33 mouse cellular contexts compared by ENCODE assay signal in genomic region chr3:55106051-55106450, GRCm38 (mm10). TPM values are rescaled to one million over a fixed set of nuclear protein-coding genes. Genes with fewer than 3 reads are reported as not detected.
DNase-seq lines count a peak whose midpoint lies in the region; ATAC-seq and TF ChIP-seq lines count a peak whose summit lies in the region.
"Had no signal": no experiment of that assay in that cellular context is flagged by ENCODE, and none has a peak within 500 bp of the region (broad histone marks: within the 10 kb centered on the region; RNA-seq: fewer than 3 reads in every experiment).

No protein-coding gene starts in this region.

- no peak overlapping the region for H3K4me3 ChIP-seq in forebrain, postnatal 0 days (ENCODE audit: low read depth, low read length)
- no peak overlapping the region for H3K4me3 ChIP-seq in forebrain, embryonic 11.5 days (ENCODE audit: low read depth, low read length)
- no peak overlapping the region for H3K4me3 ChIP-seq in kidney, embryonic 16.5 days (ENCODE audit: low read length)
- H3K4me3 ChIP-seq in midbrain, embryonic 14.5 days (replicated peaks; ENCODE audit: low read depth, low read length), result no peak overlapping the region
- H3K4me3 ChIP-seq in midbrain, embryonic 13.5 days (replicated peaks), result no peak overlapping the region
- H3K4me3 ChIP-seq: hindbrain, embryonic 10.5 days; hindbrain, embryonic 15.5 days; neural tube, embryonic 15.5 days; stomach, embryonic 15.5 days had no signal

- WGBS in forebrain, postnatal 0 days, result 75% methylated on average over 17 of the region's 17 CpGs
- 92% methylated on average over 17 of the region's 17 CpGs for WGBS in forebrain, embryonic 11.5 days
- 87% methylated on average over 17 of the region's 17 CpGs for WGBS in kidney, embryonic 16.5 days
- WGBS in midbrain, embryonic 14.5 days, result 76% methylated on average over 17 of the region's 17 CpGs
- WGBS in midbrain, embryonic 13.5 days, result 86% methylated on average over 17 of the region's 17 CpGs

- no peak overlapping the region for H3K4me2 ChIP-seq in forebrain, postnatal 0 days (ENCODE audit: low read depth)
- H3K4me2 ChIP-seq in forebrain, embryonic 11.5 days (ENCODE audit: low read depth, low read length, severe bottlenecking), result no peak overlapping the region
- H3K4me2 ChIP-seq in kidney, embryonic 16.5 days (replicated peaks; ENCODE audit: low read depth, low read length), result no peak overlapping the region
- H3K4me2 ChIP-seq in midbrain, embryonic 14.5 days (ENCODE audit: low read length), result no peak overlapping the region
- no peak overlapping the region for H3K4me2 ChIP-seq in midbrain, embryonic 13.5 days (replicated peaks)
- H3K4me2 ChIP-seq: hindbrain, embryonic 15.5 days; neural tube, embryonic 15.5 days; stomach, embryonic 15.5 days had no signal

- DNase-seq in forebrain, postnatal 0 days, result peak; percentile 32
- DNase-seq in forebrain, embryonic 11.5 days (ENCODE audit: low spot score), result no peak
- no peak for DNase-seq in kidney, postnatal 4 days
- peak; percentile 31 for DNase-seq in midbrain, embryonic 14.5 days
- peak; percentile 57 for DNase-seq in brain, embryonic 14.5 days (ENCODE audit: low read depth)
- no peak for DNase-seq in ovary, postnatal 36 days (ENCODE audit: low spot score)
- DNase-seq: cerebellum, adult 8-10 months; cerebellum, postnatal 36 days; heart, postnatal 14 days; liver; lung, adult 2 months; lung, postnatal 10 days; right cerebral cortex, postnatal 14 days; thymus, adult 18-20 months; thymus, postnatal 36 days had no signal

- TF ChIP-seq CTCF in forebrain, postnatal 0 days (IDR thresholded peaks at IDR 0.05; ENCODE audit: low read depth), result no peak
- TF ChIP-seq CTCF in brain, embryonic 14.5 days (IDR thresholded peaks at IDR 0.05; ENCODE audit: borderline replicate concordance, extremely low read depth, insufficient read depth, insufficient read length), result no peak

- no peaks in the 10 kb centered on the region for H3K9me3 ChIP-seq in forebrain, postnatal 0 days (ENCODE audit: low read length)
- no peaks in the 10 kb centered on the region for H3K9me3 ChIP-seq in forebrain, embryonic 11.5 days (ENCODE audit: control insufficient read depth, low read length)
- H3K9me3 ChIP-seq in kidney, embryonic 16.5 days (ENCODE audit: low read length), result no peaks in the 10 kb centered on the region
- H3K9me3 ChIP-seq in midbrain, embryonic 14.5 days (ENCODE audit: control insufficient read depth, low read length), result no peaks in the 10 kb centered on the region
- H3K9me3 ChIP-seq in midbrain, embryonic 13.5 days, result no peaks in the 10 kb centered on the region; the same call in 1 of the 2 replicates
- H3K9me3 ChIP-seq: hindbrain, embryonic 10.5 days; hindbrain, embryonic 15.5 days; neural tube, embryonic 15.5 days; stomach, embryonic 15.5 days had no signal

- H3K4me1 ChIP-seq in forebrain, postnatal 0 days (ENCODE audit: insufficient read depth), result no peaks in the 10 kb centered on the region
- H3K4me1 ChIP-seq in forebrain, embryonic 11.5 days (replicated peaks; ENCODE audit: control insufficient read depth, insufficient read depth, low read length), result no peaks in the 10 kb centered on the region
- no peaks in the 10 kb centered on the region for H3K4me1 ChIP-seq in kidney, embryonic 16.5 days (ENCODE audit: insufficient read depth, low read length)
- H3K4me1 ChIP-seq in midbrain, embryonic 14.5 days (ENCODE audit: control insufficient read depth, insufficient read depth, low read length), result no peaks in the 10 kb centered on the region
- no peaks in the 10 kb centered on the region for H3K4me1 ChIP-seq in midbrain, embryonic 13.5 days (replicated peaks)
- H3K4me1 ChIP-seq: hindbrain, embryonic 10.5 days; hindbrain, embryonic 15.5 days; neural tube, embryonic 15.5 days; stomach, embryonic 15.5 days had no signal

- ATAC-seq in forebrain, postnatal 0 days, result peak; percentile 84
- no peak for ATAC-seq in forebrain, embryonic 11.5 days (replicated peaks; ENCODE audit: low FRiP score)
- ATAC-seq in kidney, embryonic 16.5 days (ENCODE audit: low FRiP score, low TSS enrichment), result no peak
- no peak for ATAC-seq in midbrain, embryonic 14.5 days (ENCODE audit: low FRiP score, low TSS enrichment)
- no peak for ATAC-seq in midbrain, embryonic 13.5 days
- ATAC-seq: forebrain, embryonic 16.5 days; inflammation-experienced regulatory T-cells, adult 6 months had no signal

- no peak for TF ChIP-seq POLR2A in brain, embryonic 14.5 days (IDR thresholded peaks at IDR 0.05; ENCODE audit: borderline replicate concordance, extremely low read depth, insufficient read depth, insufficient read length, poor library complexity, severe bottlenecking)

- H3K9ac ChIP-seq in forebrain, postnatal 0 days, result no peak overlapping the region
- no peak overlapping the region for H3K9ac ChIP-seq in forebrain, embryonic 11.5 days (ENCODE audit: low read length)
- H3K9ac ChIP-seq in kidney, embryonic 16.5 days (replicated peaks; ENCODE audit: low read length), result no peak overlapping the region
- no peak overlapping the region for H3K9ac ChIP-seq in midbrain, embryonic 14.5 days (replicated peaks; ENCODE audit: low read length)
- H3K9ac ChIP-seq in midbrain, embryonic 13.5 days (replicated peaks), result no peak overlapping the region
- H3K9ac ChIP-seq: hindbrain, embryonic 15.5 days; liver, embryonic 14.5 days; neural tube, embryonic 15.5 days; stomach, embryonic 15.5 days had no signal

- H3K27me3 ChIP-seq in forebrain, postnatal 0 days (ENCODE audit: insufficient read depth, low read length), result no peaks in the 10 kb centered on the region
- no peaks in the 10 kb centered on the region for H3K27me3 ChIP-seq in forebrain, embryonic 11.5 days (ENCODE audit: control insufficient read depth, insufficient read depth, low read length)
- H3K27me3 ChIP-seq in kidney, embryonic 16.5 days (ENCODE audit: insufficient read depth, low read length), result no peaks in the 10 kb centered on the region
- H3K27me3 ChIP-seq in midbrain, embryonic 14.5 days (ENCODE audit: control insufficient read depth, insufficient read depth, low read length), result no peaks in the 10 kb centered on the region
- no peaks in the 10 kb centered on the region for H3K27me3 ChIP-seq in midbrain, embryonic 13.5 days
- H3K27me3 ChIP-seq: hindbrain, embryonic 15.5 days; neural tube, embryonic 15.5 days; stomach, embryonic 15.5 days had no signal

- no peak overlapping the region for H3K27ac ChIP-seq in forebrain, postnatal 0 days (ENCODE audit: low read depth, low read length)
- H3K27ac ChIP-seq in forebrain, embryonic 11.5 days (ENCODE audit: low read depth, low read length), result no peak overlapping the region
- H3K27ac ChIP-seq in kidney, embryonic 16.5 days (ENCODE audit: low read length), result peak overlapping the region; percentile 7; the same call in 1 of the 2 replicates
- H3K27ac ChIP-seq in midbrain, embryonic 14.5 days (replicated peaks; ENCODE audit: low read depth, low read length), result no peak overlapping the region
- no peak overlapping the region; the same call in 1 of the 2 replicates for H3K27ac ChIP-seq in midbrain, embryonic 13.5 days
- H3K27ac ChIP-seq: hindbrain, embryonic 10.5 days; hindbrain, embryonic 15.5 days; kidney, postnatal 0 days; liver, embryonic 14.5 days; macrophage; neural tube, embryonic 15.5 days; stomach, embryonic 15.5 days had no signal

- H3K36me3 ChIP-seq in forebrain, postnatal 0 days (ENCODE audit: insufficient read depth), result no peaks in the 10 kb centered on the region
- no peaks in the 10 kb centered on the region for H3K36me3 ChIP-seq in forebrain, embryonic 11.5 days (ENCODE audit: control insufficient read depth, insufficient read depth, low read length)
- no peaks in the 10 kb centered on the region for H3K36me3 ChIP-seq in kidney, embryonic 16.5 days (ENCODE audit: insufficient read depth, low read length)
- no peaks in the 10 kb centered on the region for H3K36me3 ChIP-seq in midbrain, embryonic 14.5 days (ENCODE audit: control insufficient read depth, insufficient read depth, low read length)
- H3K36me3 ChIP-seq in midbrain, embryonic 13.5 days, result no peaks in the 10 kb centered on the region
- H3K36me3 ChIP-seq: G1E; hindbrain, embryonic 10.5 days; hindbrain, embryonic 15.5 days; neural tube, embryonic 15.5 days; stomach, embryonic 15.5 days had no signal

RNA-seq across cellular contexts. Expression of gene Spg20, which starts 5.9 kb away (rescaled TPM):
- total RNA-seq in forebrain, postnatal 0 days (2014; rRNA removed), result 14.1 and 14.7 TPM in 2 replicates
- 6.5 and 9.2 TPM in 2 replicates for polyA plus RNA-seq in forebrain, postnatal 0 days (2015; fragmentation: Nextera tagmentation; extraction: Ambion mirVana)
- 53.3 and 53.6 TPM in 2 replicates for polyA plus RNA-seq in forebrain, embryonic 11.5 days (2014; fragmentation: Nextera tagmentation; extraction: Ambion mirVana)
- polyA plus RNA-seq in kidney, embryonic 16.5 days (2015; fragmentation: Nextera tagmentation; extraction: Ambion mirVana), result 44.3 and 45.7 TPM in 2 replicates
- 11.8 and 16.4 TPM in 2 replicates for polyA plus RNA-seq in midbrain, embryonic 14.5 days (2014; fragmentation: Nextera tagmentation; extraction: Ambion mirVana)
- polyA plus RNA-seq in midbrain, embryonic 13.5 days (2015; fragmentation: Nextera tagmentation; extraction: Ambion mirVana), result 19.2 and 20.6 TPM in 2 replicates
- 13.2 and 15.7 TPM in 2 replicates for polyA plus RNA-seq in brain, embryonic 14.5 days (2012; rRNA removed)

RNA-seq across cellular contexts. Expression of gene Ccdc169, which starts 31.1 kb away (rescaled TPM):
- 0.08 TPM in 1 of 2 replicates, not detected in the other for total RNA-seq in forebrain, postnatal 0 days (2014; rRNA removed)
- polyA plus RNA-seq in forebrain, postnatal 0 days (2015; fragmentation: Nextera tagmentation; extraction: Ambion mirVana), result 0.06 TPM in 1 of 2 replicates, not detected in the other
- polyA plus RNA-seq in forebrain, embryonic 11.5 days (2014; fragmentation: Nextera tagmentation; extraction: Ambion mirVana), result 0.08 and 0.12 TPM in 2 replicates
- not detected in 2 replicates for polyA plus RNA-seq in kidney, embryonic 16.5 days (2015; fragmentation: Nextera tagmentation; extraction: Ambion mirVana)
- 0.12 TPM in 1 of 2 replicates, not detected in the other for polyA plus RNA-seq in midbrain, embryonic 14.5 days (2014; fragmentation: Nextera tagmentation; extraction: Ambion mirVana)
- 0.05 TPM in 1 of 2 replicates, not detected in the other for polyA plus RNA-seq in midbrain, embryonic 13.5 days (2015; fragmentation: Nextera tagmentation; extraction: Ambion mirVana)
- polyA plus RNA-seq in brain, embryonic 14.5 days (2012; rRNA removed), result 0.25 and 0.33 TPM in 2 replicates
- total RNA-seq: adrenal gland, adult 8-10 months; gastrocnemius, adult 8-10 months; megakaryocyte-erythroid progenitor cell, adult 5-6 weeks had no signal
- polyA plus RNA-seq: G1E; heart, embryonic 14.5 days; inflammation-experienced regulatory T-cells, adult 6 months; large intestine, adult 2 months; liver, embryonic 14.5 days; lung, adult 2 months; neural tube, embryonic 15.5 days had no signal

RNA-seq across cellular contexts. Expression of gene Ccna1, which starts 50.8 kb away (rescaled TPM):
- 2.2 and 3.1 TPM in 2 replicates for total RNA-seq in forebrain, postnatal 0 days (2014; rRNA removed)
- 4.3 and 5.6 TPM in 2 replicates for polyA plus RNA-seq in forebrain, postnatal 0 days (2015; fragmentation: Nextera tagmentation; extraction: Ambion mirVana)
- polyA plus RNA-seq in forebrain, embryonic 11.5 days (2014; fragmentation: Nextera tagmentation; extraction: Ambion mirVana), result 3.6 TPM in 2 replicates
- 1.1 and 3.1 TPM in 2 replicates for polyA plus RNA-seq in kidney, embryonic 16.5 days (2015; fragmentation: Nextera tagmentation; extraction: Ambion mirVana)
- 1.1 and 2.2 TPM in 2 replicates for polyA plus RNA-seq in midbrain, embryonic 14.5 days (2014; fragmentation: Nextera tagmentation; extraction: Ambion mirVana)
- 1.4 and 2.0 TPM in 2 replicates for polyA plus RNA-seq in midbrain, embryonic 13.5 days (2015; fragmentation: Nextera tagmentation; extraction: Ambion mirVana)
- polyA plus RNA-seq in brain, embryonic 14.5 days (2012; rRNA removed), result 2.1 and 2.8 TPM in 2 replicates
- total RNA-seq: adrenal gland, adult 8-10 months; G1E; gastrocnemius, adult 8-10 months; heart, adult 8-10 months; megakaryocyte-erythroid progenitor cell, adult 5-6 weeks had no signal
- polyA plus RNA-seq: G1E; inflammation-experienced regulatory T-cells, adult 6 months; macrophage had no signal

Comparison
In these comparisons a context has a peak if more than half of its experiments do, and no peak if none do; other contexts are left out.
1. DNase-seq: peak in forebrain, postnatal 0 days (single experiment), midbrain, embryonic 14.5 days (single experiment) and brain, embryonic 14.5 days (single experiment); none in forebrain, embryonic 11.5 days (single experiment), kidney, postnatal 4 days (0 of 2) and ovary, postnatal 36 days (single experiment).